Mouse (Mus musculus): ENCODE results near the gene Pgap2.

Pgap2 gene

DNA sequence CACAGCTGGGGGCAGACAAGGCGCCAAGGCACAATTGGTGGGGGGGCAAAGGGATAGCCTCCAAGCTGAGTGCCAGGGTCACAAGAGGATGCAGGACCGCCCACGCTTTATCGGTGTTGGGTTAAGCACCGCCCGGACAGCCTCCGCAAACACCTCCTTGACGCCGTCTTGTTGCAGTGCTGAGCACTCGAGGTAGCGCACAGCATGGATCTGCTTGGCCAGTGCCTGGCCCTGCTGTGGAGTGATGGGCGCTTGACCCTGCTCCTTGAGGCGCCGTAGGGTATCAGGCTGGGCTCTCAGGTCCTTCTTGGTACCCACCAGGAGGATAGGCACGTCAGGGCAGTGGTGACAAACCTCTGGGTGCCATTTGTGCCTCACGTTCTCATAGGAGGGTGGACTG lies 29.6 kb downstream of the Pgap2 start:
- in situ Hi-C loops (cut with MboI, MseI): no loop called here

DNA sequence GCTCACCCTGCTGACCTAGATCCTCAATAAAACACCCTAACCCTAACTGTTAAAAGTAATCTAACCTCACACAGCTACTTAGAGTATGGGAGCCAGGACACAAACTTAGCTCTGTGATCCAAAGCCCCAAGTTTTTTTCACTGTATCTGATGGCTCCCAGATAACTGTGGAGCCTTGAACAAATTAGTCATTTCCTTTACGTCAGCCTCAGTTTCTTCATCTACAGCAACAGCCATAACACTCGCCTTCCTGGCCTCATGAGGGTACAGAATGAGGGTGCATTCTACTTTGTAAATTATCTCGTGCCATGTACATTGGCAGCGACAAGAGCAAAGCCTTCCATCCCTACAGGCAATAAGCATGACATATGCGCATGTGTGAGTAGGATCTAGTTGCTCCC lies 32.4 kb downstream of the Pgap2 start:
- in situ Hi-C loops (cut with MboI, MseI): no loop called here

DNA sequence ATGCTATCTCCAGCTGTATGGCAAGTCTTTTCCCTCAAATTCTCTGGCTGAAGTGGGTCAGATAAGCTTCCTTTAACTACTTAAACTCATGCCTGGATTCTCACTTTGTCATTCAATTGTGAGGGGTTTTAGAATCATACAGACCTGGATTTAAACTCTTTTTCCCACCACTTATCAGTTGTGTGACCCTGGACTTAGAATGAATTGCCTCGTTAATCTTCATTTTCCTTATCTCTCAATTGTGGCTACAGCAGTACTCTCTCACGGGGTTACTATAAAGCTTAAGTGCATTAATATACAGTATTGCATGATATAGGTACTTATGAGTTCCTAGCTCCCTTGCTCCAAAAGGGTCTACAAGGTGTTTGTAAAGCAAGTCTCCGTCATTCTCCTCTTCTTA lies 32.9 kb downstream of the Pgap2 start:
- in situ Hi-C loops (cut with MboI, MseI): no loop called here

DNA sequence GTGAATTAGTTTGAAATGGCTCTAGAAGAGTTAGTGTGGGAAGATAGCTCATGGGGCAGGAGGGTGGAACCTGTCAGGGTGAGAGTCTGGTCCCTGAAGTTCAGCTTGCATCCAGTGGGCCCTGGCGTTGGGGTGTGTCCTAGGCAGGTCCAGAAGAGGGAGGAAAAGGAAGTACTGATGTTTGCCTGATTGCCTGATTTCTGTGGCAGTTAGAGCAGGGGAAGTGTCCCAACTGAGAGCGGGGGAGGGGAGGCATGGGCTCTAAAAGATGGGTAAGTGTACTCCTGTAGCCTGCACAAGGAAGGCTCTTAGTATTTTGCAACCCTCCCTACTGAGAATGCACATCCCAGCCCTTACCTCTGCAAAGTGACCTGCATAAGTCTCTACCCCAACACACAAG lies 33.9 kb downstream of the Pgap2 start:
- in situ Hi-C loops (cut with MboI, MseI): no loop called here

DNA sequence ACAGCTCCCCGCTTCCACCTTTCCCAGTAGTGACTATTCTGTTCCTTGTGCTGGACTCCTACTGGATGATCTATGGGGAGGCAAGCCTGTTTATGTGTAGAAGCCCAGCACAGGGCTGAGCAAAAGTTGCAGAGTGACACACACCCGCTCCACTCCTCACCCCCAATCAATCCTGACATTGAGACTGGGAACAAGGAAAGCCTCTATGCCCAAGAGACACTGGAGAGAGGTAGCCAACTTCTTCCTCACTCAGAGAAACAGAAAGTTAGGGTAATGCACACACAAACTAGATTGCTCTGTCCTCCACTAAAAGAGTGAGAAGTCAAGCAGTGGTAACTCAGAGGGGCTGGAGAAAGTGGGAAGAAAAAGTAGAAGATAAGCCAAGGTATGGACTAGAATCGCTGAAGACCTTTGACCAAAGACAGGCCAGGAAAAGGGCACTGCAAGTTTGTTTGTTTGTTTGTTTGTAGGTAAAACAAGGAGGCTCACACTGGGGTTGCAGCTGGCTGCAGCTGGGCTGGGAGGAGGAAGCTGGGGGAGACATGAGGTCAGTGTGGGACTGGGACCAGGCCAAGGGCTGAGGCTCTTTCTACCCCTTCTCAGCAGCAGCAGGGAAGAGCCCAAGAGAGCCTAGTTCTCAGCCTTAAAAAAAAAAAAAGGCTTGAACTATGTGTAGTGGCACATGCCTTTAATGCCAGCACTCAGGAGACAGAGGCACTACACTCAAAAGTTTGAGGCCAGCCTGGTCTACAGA lies 35.0 kb downstream of the Pgap2 start:
- in situ Hi-C loops (cut with MboI, MseI): loop anchor here in 1 of 2 experiments (5.0 kb wide), 1 partner anchor 38 kb away; no protein-coding TSS in a partner anchor

- in situ Hi-C loops (cut with MboI, MseI): loop anchor here in 1 of 2 experiments (5.0 kb wide), 1 partner anchor 38 kb away; no protein-coding TSS in a partner anchor
Measured at GRCm38 (mm10) chr7:102245775-102246174, 35.8 kb downstream of the Pgap2 start.

DNA sequence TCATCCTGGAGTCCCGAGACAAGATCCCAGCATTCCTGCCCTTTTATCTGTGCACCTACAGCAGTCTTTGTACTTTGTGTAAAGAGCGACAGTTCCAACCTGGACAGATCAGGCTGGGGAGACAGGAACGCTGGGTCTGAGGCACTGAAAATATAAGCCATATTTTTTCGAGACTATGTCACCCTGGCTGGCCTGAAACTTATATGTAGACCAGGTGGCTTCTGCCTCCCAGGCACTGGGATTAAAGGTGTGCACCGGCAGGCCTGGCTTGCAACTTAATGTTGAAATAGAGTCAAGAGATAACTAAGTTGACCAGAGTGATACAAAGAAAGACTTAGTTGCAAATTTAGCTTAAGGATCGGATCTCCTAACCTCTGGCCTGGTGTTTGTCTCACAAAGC lies 36.3 kb downstream of the Pgap2 start:
- in situ Hi-C loops (cut with MboI, MseI): loop anchor here in 1 of 2 experiments (5.0 kb wide), 1 partner anchor 39 kb away; no protein-coding TSS in a partner anchor

GRCm38 (mm10) chr7:102246956-102247797 lies 37.2 kb downstream of the Pgap2 start:
- in situ Hi-C loops (cut with MboI, MseI): loop anchor here in 1 of 2 experiments (5.0 kb wide), 1 partner anchor 40 kb away; no protein-coding TSS in a partner anchor

- in situ Hi-C loops (cut with MboI, MseI): loop anchor here in 1 of 2 experiments (5.0 kb wide), 1 partner anchor 42 kb away; no protein-coding TSS in a partner anchor
Measured at GRCm38 (mm10) chr7:102248691-102249404, 38.8 kb downstream of the Pgap2 start.

DNA sequence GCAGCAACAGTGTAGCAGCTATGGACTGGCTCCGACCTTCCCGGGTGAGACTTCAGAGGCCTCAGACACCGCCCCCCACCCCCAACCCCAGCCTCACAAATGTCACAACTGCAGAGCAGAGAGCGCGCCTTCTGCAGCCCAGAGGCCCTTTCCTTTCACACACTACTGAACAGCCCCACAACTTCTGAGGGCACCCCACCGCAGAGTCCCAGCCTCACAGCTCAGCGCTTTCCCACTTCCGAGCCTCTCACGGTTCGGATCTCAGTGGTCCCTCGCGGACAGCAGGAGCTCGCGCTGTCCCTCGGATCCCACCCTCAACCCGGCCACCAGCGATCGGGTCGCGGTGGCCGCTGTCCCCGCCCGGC lies 39.5 kb downstream of the Pgap2 start:
- in situ Hi-C loops (cut with MboI, MseI): loop anchor here in 1 of 2 experiments (5.0 kb wide), 1 partner anchor 42 kb away; no protein-coding TSS in a partner anchor

GRCm38 (mm10) chr7:102249896-102250630 lies 40.1 kb downstream of the Pgap2 start:
- in situ Hi-C loops (cut with MboI, MseI): loop anchor here in 1 of 2 experiments (5.0 kb wide), 1 partner anchor 43 kb away; no protein-coding TSS in a partner anchor

DNA sequence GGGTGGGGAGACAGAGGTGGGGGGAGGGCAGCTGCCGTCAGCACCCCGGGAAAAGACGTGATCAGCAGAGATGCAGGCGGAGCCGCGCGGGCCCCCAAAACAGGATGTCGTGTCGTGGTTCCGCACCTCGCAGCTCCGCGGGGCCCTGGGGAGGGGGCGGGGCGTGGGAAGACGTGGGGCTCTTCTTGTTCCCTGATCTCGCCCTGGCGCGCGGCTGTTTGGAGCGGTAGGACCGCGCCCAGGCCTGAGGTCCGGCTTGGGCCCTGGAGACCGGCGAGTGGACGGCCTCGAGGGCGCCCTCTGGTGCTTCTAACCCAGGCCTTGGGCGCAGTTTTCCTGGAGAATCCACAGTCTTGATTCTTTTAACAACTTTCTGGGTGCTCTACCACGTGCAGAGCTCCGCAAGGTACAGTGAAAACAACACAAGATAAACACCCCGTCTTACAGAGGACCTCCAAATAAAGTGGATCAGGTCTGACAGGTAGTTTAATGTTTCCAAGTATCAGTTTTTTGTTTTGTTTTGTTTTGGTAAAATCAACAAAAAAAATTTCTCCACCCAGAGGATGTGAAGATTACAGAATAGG lies 40.7 kb downstream of the Pgap2 start:
- in situ Hi-C loops (cut with MboI, MseI): no loop called here

DNA sequence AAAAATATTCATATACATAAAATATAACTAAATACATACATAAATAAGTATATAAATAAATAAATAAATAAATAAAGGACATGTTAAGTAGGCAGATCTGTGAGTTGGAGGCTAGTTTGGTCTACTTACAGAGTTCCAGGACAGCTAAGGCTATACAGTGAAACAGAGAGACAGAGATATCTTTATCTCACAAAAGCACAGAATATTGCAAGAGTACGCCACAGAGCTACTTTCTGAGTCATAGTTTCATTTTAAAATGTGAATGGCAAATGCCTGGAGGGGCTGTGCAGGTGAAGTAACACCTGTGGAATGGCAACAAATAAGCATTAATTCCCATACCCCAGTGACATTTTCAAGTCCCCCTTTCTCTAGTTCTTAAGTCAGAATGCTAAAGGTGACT lies 43.6 kb downstream of the Pgap2 start:
- in situ Hi-C loops (cut with MboI, MseI): no loop called here

DNA sequence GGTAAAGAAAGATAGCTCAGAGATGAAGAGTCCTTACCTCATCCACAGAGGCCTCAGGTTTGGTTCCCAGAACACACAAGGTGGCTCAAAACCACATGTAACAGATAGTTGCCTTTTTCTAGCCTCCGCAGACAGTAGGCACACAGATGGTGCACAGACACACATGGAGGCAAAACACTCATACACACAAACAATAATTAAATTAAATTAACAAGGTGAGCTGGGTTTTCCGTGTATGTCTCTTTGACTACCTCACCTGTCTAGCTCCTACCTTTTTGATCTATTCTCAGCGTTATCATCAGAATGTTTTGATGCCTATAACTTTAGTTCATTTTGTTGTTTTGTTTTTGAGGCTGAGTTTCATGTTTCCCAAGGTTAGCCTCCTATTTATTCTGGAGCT lies 45.9 kb downstream of the Pgap2 start, which contains the start of gene Rhog:
Rhog (minus strand) TSS at position 101 of the 400 bp plus-strand sequence.
- in situ Hi-C loops (cut with MboI, MseI): loop anchor here in 1 of 2 experiments (5.0 kb wide), 1 partner anchor 161 kb away; no protein-coding TSS in a partner anchor

GRCm38 (mm10) chr7:102256636-102257035 lies 46.6 kb downstream of the Pgap2 start:
- in situ Hi-C loops (cut with MboI, MseI): loop anchor here in 1 of 2 experiments (5.0 kb wide), 1 partner anchor 161 kb away; no protein-coding TSS in a partner anchor

DNA sequence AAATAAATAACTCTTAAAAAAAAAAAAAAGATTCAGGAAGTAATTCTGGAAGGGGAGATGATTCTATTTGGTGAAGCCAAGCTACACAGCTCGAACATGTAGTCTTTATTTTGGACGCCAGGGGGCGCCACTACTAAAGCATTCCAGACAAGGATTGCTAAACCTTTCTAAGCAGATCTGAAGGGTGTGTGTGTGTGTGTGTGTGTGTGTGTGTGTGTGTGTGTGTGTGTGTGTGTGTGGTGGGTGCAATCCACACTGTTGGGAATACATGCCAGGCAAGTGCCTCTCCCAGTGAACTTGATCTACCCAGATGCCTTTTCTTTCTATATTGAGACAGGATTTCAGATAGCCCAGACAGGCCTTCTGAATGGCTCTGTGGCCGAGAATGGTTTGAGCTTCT lies 48.2 kb downstream of the Pgap2 start:
- in situ Hi-C loops (cut with MboI, MseI): loop anchor here in 1 of 2 experiments (5.0 kb wide), 1 partner anchor 159 kb away; no protein-coding TSS in a partner anchor

DNA sequence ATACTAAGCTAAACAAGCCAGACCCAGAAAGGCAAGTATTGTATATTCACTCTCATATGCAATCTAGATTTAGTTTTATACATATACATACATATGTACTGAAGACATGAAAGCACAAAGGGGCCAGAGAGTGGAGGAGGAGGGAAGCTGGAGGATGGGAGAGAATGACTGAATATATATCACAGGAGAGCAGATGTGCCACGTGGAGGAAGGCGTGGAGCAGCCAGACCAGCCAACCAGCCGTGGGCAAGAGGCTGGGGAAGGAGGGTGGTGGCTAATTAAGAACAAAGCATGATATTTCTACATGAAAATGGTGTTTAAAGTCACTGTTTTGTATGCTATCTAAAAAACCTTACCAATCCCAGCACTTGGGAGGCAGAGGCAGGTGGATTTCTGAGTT lies 48.7 kb downstream of the Pgap2 start:
- in situ Hi-C loops (cut with MboI, MseI): loop anchor here in 1 of 2 experiments (5.0 kb wide), 1 partner anchor 159 kb away; no protein-coding TSS in a partner anchor

DNA sequence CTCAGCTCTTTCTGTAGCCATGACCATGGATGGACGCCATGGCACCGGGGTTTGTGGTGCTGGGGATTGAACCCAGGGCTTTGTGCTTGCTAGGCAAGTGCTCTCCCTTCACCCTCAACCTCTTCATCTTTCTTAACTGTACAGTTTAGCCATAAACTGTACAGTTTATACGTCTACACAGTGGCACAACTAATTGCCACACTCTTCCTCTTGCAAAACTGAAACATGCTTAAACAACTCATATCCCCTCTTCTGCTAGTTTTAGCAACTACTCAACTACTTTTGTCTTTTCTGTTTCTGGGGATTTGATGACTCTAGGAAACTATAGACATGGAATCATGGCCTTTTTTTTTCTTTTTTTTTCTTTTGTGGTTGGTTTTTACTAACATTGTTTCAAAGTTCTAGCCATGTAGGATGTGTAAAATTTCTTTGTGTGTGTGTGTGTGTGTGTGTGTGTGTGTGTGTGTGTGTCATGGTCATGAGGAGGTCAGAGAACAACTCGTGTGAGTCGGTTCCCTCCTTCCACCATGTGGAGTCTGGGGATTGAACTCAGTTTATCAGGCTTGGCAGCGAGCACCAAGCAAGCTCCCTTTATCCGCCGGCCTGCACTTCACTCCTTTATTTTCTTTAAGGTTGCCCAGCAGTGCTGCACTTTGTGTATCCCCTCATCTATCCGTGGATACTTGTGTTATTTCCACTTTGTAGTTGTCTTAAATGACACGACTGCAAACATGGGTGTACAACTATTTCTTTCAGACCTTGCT lies 49.9 kb downstream of the Pgap2 start:
- in situ Hi-C loops (cut with MboI, MseI): loop anchor here (5.0 kb wide), 2 partner anchors 57 to 157 kb away; no protein-coding TSS in a partner anchor

GRCm38 (mm10) chr7:102260518-102260917 lies 50.5 kb downstream of the Pgap2 start:
- in situ Hi-C loops (cut with MboI, MseI): loop anchor here in 1 of 2 experiments (5.0 kb wide), 1 partner anchor 57 kb away; no protein-coding TSS in a partner anchor
